Mouse (Mus musculus): ENCODE data around the gene Ighmbp2. TPM values are rescaled to one million over a fixed set of nuclear protein-coding genes. Genes with fewer than 3 reads are reported as not detected.

The Ighmbp2 gene
- polyA plus RNA-seq, 1 experiment, result 5.3 TPM

DNA sequence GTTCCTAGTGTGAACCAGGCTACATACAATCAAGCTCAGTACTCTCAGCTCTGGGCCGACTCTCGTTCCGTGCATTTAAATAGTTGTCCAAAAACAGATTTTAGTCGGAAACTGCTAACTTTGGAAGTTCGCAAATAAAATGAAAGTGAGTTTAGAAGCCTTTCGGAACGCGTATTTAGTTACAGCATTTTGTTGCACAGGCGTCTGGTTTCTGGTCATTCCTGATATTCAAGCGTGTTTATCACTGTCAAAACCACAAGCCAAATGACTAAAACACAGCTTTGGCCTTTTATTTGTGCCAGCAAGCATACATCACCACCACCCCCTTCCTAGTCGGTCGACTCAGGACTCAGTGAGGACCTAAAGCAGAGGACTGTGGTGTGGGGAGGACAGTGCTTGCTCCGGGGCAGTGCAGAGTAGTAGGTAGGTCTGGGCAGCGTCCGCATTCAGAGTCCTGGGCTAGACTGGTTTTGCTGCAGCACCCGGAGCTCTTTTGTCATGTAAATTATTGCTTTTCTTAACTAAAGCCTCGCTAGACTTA lies 41.5 kb upstream of the Ighmbp2 start:
- peak overlapping the region; percentile 59 for H3ac ChIP-seq (ENCODE audit: control insufficient read depth, insufficient read length, low read depth)
- peak overlapping the region; percentile 50 for H3K4me3 ChIP-seq (ENCODE audit: insufficient read depth, poor library complexity, severe bottlenecking)
- TF ChIP-seq CTCF (IDR thresholded peaks at IDR 0.05; ENCODE audit: control insufficient read depth, insufficient read depth, insufficient read length), result no peak
- TF ChIP-seq FOSL1 (IDR thresholded peaks at IDR 0.05; ENCODE audit: insufficient read depth, low read length, poor library complexity, severe bottlenecking), result no peak
- no peak for TF ChIP-seq CEBPB (IDR thresholded peaks at IDR 0.05; ENCODE audit: low read depth)
- no peak for TF ChIP-seq USF1 (IDR thresholded peaks at IDR 0.05; ENCODE audit: low read depth)
- no peak for TF ChIP-seq MYOG (IDR thresholded peaks at IDR 0.05; ENCODE audit: control insufficient read depth, extremely low read depth, insufficient read length)
- no peak for TF ChIP-seq MAX (IDR thresholded peaks at IDR 0.05)
- no peak for TF ChIP-seq MYOD1 (IDR thresholded peaks at IDR 0.05; ENCODE audit: control insufficient read depth, insufficient read length, low read depth)
- H3K36me3 ChIP-seq (ENCODE audit: control insufficient read depth, insufficient read depth), result no peaks in the 10 kb centered on the region
- H3K79me3 ChIP-seq (ENCODE audit: low read depth), result peaks cover 20% of the 10 kb centered on the region
- peaks cover 42% of the 10 kb centered on the region for H3K79me2 ChIP-seq (ENCODE audit: control insufficient read depth, insufficient read depth)
- H3K27me3 ChIP-seq (ENCODE audit: control insufficient read depth, insufficient read depth, insufficient read length), result no peaks in the 10 kb centered on the region

DNA sequence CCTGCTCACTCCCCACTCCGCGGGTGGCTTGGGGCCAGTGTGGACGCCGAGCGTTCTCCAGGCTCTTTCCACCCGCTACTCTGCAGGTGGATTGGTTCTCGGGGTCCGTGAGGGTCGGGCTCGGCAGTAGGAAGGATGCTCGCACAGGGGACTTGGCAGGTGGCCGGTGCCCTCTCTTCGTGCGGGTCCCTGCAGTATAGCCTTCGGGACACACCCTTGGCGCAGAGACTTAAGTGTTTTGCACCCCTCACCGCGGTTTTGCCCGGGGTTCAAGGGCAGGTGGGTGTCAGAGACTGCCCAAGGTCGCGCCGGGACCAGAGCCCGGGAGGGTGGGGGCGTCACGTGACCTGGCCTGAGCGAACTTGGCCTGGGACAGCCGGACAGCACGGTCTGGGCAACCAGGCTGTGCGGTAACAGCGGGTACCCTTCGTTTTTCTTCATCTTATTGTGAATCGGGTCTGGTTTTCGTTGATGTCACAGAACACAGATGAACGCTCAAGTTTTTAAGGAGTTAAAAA lies 41.0 kb upstream of the Ighmbp2 start:
- TF ChIP-seq USF1 (IDR thresholded peaks at IDR 0.05; ENCODE audit: low read depth) (peak; percentile 97), MYOG (IDR thresholded peaks at IDR 0.05; ENCODE audit: control insufficient read depth, extremely low read depth, insufficient read length) (no peak), CEBPB (IDR thresholded peaks at IDR 0.05; ENCODE audit: low read depth) (no peak)
- peaks cover 18% of the 10 kb centered on the region for H3K79me3 ChIP-seq (ENCODE audit: low read depth)
- H3K79me2 ChIP-seq (ENCODE audit: control insufficient read depth, insufficient read depth), result peaks cover 36% of the 10 kb centered on the region
- H3K36me3 ChIP-seq (ENCODE audit: control insufficient read depth, insufficient read depth), result no peaks in the 10 kb centered on the region
- peak overlapping the region; percentile 83 for H3ac ChIP-seq (ENCODE audit: control insufficient read depth, insufficient read length, low read depth)
- peak overlapping the region; percentile 50 for H3K4me3 ChIP-seq (ENCODE audit: insufficient read depth, poor library complexity, severe bottlenecking)
- no peaks in the 10 kb centered on the region for H3K27me3 ChIP-seq (ENCODE audit: control insufficient read depth, insufficient read depth, insufficient read length)

DNA sequence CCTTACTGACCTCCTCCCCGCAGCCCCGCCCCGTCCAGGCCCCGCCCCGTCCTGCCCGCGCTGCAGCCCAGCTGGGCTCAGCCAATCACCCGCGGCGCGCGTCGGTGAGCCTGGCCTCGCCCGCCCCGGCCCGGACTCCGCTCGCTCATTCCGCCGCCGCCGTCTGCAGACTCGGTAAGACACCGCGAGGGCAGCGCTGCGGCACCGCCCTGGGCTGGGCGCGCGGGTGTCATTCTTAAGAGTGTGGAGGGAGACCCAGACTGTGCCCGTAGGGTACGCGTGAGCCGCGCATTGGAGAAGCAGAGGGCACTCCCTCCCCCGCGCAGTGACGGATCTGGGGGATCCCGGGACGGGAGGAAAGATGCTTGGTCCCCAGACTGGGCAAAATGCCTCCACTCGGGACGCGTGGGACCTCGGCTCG lies 40.4 kb upstream of the Ighmbp2 start:
- H3ac ChIP-seq (ENCODE audit: control insufficient read depth, insufficient read length, low read depth), result peak overlapping the region; percentile 83
- peak overlapping the region; percentile 50 for H3K4me3 ChIP-seq (ENCODE audit: insufficient read depth, poor library complexity, severe bottlenecking)
- peaks cover 15% of the 10 kb centered on the region for H3K79me3 ChIP-seq (ENCODE audit: low read depth)
- TF ChIP-seq FOSL1 (IDR thresholded peaks at IDR 0.05; ENCODE audit: insufficient read depth, low read length, poor library complexity, severe bottlenecking) (no peak), CEBPB (IDR thresholded peaks at IDR 0.05; ENCODE audit: low read depth) (no peak), MYOD1 (IDR thresholded peaks at IDR 0.05; ENCODE audit: control insufficient read depth, insufficient read length, low read depth) (no peak), MYOG (IDR thresholded peaks at IDR 0.05; ENCODE audit: control insufficient read depth, extremely low read depth, insufficient read length) (no peak), MAX (IDR thresholded peaks at IDR 0.05) (no peak), USF1 (IDR thresholded peaks at IDR 0.05; ENCODE audit: low read depth) (no peak), CTCF (IDR thresholded peaks at IDR 0.05; ENCODE audit: control insufficient read depth, insufficient read depth, insufficient read length) (no peak)
- H3K79me2 ChIP-seq (ENCODE audit: control insufficient read depth, insufficient read depth), result peaks cover 30% of the 10 kb centered on the region
- H3K36me3 ChIP-seq (ENCODE audit: control insufficient read depth, insufficient read depth), result no peaks in the 10 kb centered on the region
- no peaks in the 10 kb centered on the region for H3K27me3 ChIP-seq (ENCODE audit: control insufficient read depth, insufficient read depth, insufficient read length)

DNA sequence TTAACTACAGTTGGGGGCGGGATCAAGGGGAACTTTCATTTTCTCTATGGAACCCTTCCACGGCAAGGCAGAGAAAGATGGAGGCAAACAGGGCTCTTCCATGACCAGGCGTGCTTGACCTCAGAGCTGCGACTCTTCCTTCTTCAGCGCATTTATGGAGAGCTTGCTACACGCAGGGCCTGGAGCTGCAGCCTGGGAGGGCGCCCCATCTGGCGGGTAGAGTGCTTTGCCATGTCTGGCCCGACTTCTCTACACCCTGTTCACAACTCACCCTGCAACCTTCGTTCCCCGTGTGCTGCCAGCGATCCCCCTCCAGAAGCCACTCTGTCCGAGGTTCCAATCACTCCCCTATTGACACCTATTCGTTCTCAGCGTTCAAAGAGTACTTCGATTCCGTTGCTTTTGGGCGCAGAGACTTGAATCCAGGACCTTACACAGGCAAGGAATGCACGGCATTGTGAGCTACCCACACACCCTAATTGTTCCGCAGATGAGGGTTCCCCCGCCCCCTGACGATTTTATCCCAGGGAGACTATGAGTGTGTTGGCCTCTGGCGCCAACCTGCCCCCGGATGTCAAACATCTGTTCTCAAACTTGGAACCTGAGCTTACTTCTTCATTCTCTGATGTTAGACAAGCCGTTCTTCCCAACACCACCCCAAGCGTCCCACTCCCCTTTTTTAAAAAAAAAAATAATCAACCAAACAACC lies 39.6 kb upstream of the Ighmbp2 start, which contains the start of gene Cpt1a:
Gene Cpt1a (plus strand): TSS at position 74 of the 709 bp plus-strand sequence.
- H3K4me3 ChIP-seq (ENCODE audit: insufficient read depth, poor library complexity, severe bottlenecking), result peak within 1 kb of the TSS; percentile 50
- H3K36me3 ChIP-seq (ENCODE audit: control insufficient read depth, insufficient read depth), result no peaks in the 10 kb centered on the region
- H3ac ChIP-seq (ENCODE audit: control insufficient read depth, insufficient read length, low read depth), result peak within 1 kb of the TSS; percentile 83
- no peaks in the 10 kb centered on the region for H3K27me3 ChIP-seq (ENCODE audit: control insufficient read depth, insufficient read depth, insufficient read length)
- TF ChIP-seq CTCF (IDR thresholded peaks at IDR 0.05; ENCODE audit: control insufficient read depth, insufficient read depth, insufficient read length) (peak; percentile 62), MAX (IDR thresholded peaks at IDR 0.05) (no peak), CEBPB (IDR thresholded peaks at IDR 0.05; ENCODE audit: low read depth) (no peak), FOSL1 (IDR thresholded peaks at IDR 0.05; ENCODE audit: insufficient read depth, low read length, poor library complexity, severe bottlenecking) (no peak)
- peaks cover 23% of the 10 kb centered on the region for H3K79me2 ChIP-seq (ENCODE audit: control insufficient read depth, insufficient read depth)
- peaks cover 10% of the 10 kb centered on the region for H3K79me3 ChIP-seq (ENCODE audit: low read depth)

DNA sequence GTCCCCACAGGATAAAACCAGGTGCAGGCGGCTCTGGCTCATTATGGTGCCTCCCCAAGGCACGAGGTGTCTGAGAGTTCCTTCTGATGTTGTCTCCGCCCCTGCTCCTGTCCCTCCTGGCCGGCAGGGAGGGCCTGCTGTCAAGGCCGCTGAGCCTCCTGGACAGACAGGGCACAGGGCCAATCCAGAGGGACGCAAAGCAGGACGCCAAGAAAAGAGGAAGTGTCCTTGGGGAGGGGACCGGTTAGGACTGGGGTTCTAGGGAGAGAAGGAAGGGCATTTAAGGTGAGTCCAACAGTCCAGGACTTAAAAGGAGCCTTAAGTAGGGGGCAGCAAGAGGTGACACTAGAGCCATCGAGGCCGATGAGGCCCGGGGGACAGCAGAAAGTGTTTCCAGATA lies 38.8 kb upstream of the Ighmbp2 start:
- H3K4me3 ChIP-seq (ENCODE audit: insufficient read depth, poor library complexity, severe bottlenecking), result no peak overlapping the region
- no peaks in the 10 kb centered on the region for H3K27me3 ChIP-seq (ENCODE audit: control insufficient read depth, insufficient read depth, insufficient read length)

More for the DNA sequence above, 38.8 kb upstream of the Ighmbp2 start:
- Histone ChIP-seq H3K79me2 (ENCODE audit: control insufficient read depth, insufficient read depth) (peaks cover 15% of the 10 kb centered on the region), H3K36me3 (ENCODE audit: control insufficient read depth, insufficient read depth) (no peaks in the 10 kb centered on the region), H3K79me3 (ENCODE audit: low read depth) (peaks cover 6% of the 10 kb centered on the region), H3ac (ENCODE audit: control insufficient read depth, insufficient read length, low read depth) (no peak overlapping the region)
- no peak for TF ChIP-seq MYOD1 (IDR thresholded peaks at IDR 0.05; ENCODE audit: control insufficient read depth, insufficient read length, low read depth)
- no peak for TF ChIP-seq MAX (IDR thresholded peaks at IDR 0.05)
- TF ChIP-seq CEBPB (IDR thresholded peaks at IDR 0.05; ENCODE audit: low read depth), result no peak
- TF ChIP-seq FOSL1 (IDR thresholded peaks at IDR 0.05; ENCODE audit: insufficient read depth, low read length, poor library complexity, severe bottlenecking), result no peak
- no peak for TF ChIP-seq MYOG (IDR thresholded peaks at IDR 0.05; ENCODE audit: control insufficient read depth, extremely low read depth, insufficient read length)
- TF ChIP-seq CTCF (IDR thresholded peaks at IDR 0.05; ENCODE audit: control insufficient read depth, insufficient read depth, insufficient read length), result no peak
- no peak for TF ChIP-seq USF1 (IDR thresholded peaks at IDR 0.05; ENCODE audit: low read depth)

Data from C2C12 (cell line).